Mouse (Mus musculus): ENCODE results near the gene 4930518I15Rik.

DNA sequence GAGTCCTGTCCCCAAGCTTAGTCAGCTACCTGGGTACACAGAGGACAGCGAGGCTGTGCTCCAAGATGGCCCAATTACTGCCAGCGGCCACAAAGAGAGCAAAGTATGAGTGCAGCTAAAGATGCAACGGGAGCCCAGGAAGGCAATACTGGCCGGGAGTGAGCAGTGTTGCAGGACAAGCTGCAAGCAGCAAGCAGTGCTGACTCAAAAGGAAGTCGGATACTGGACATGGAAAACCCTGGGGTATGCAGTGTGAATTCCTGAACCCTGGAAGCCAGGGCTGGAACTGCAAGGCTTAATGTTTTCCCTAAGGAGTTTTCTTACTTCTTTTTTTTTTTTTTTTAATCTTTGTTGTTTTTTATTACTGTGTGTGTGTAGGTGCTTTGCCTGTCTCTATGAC is 46.2 kb downstream of the 4930518I15Rik start:
- TF ChIP-seq POLR2A (IDR thresholded peaks at IDR 0.05; ENCODE audit: low read depth, low read length) = no peak
- TF ChIP-seq CTCF (conservative IDR thresholded peaks at IDR 0.05 in 1 of 2, IDR thresholded peaks at IDR 0.05 in 1 of 2; ENCODE audit: low read depth in 2 of 2, low read length in 2 of 2) = no peak
- no peak for TF ChIP-seq POLR2AphosphoS2 (IDR thresholded peaks at IDR 0.05; ENCODE audit: low read depth, low read length)
- no peak for TF ChIP-seq EP300 (IDR thresholded peaks at IDR 0.05; ENCODE audit: low read length)
- TF ChIP-seq KAT2A (IDR thresholded peaks at IDR 0.05; ENCODE audit: insufficient replicate concordance, low read length) = no peak
- no peak for TF ChIP-seq ZC3H11A (IDR thresholded peaks at IDR 0.05; ENCODE audit: low read depth, low read length)
- no peak for TF ChIP-seq MAFK (IDR thresholded peaks at IDR 0.05; ENCODE audit: insufficient replicate concordance, low read length)
- no peak for TF ChIP-seq MAX (IDR thresholded peaks at IDR 0.05; ENCODE audit: low read length)
- TF ChIP-seq HCFC1 (IDR thresholded peaks at IDR 0.05; ENCODE audit: low read depth, low read length) = no peak
- no peak for TF ChIP-seq RCOR1 (conservative IDR thresholded peaks at IDR 0.05; ENCODE audit: low read depth, low read length)
- TF ChIP-seq E2F4 (IDR thresholded peaks at IDR 0.05; ENCODE audit: insufficient replicate concordance, low read depth, low read length) = no peak

Measured in CH12.LX (cell line).